Mouse (Mus musculus) embryonic facial prominence, embryonic 14.5 days (tissue): ENCODE data around the gene Fchsd2. TPM values are rescaled to one million over a fixed set of nuclear protein-coding genes. Genes with fewer than 3 reads are reported as not detected.

ENCODE experiments used
- ATAC-seq: fragments of 200-750 bp; cut with Nextera tagmentation; 2 replicates; pipeline ENCODE4 v1.8.0; 2017; ENCODE audit warnings: low read depth, moderate number of reproducible peaks, moderate TSS enrichment
- DNase-seq: peaks from one replicate; pipeline ENCODE4 v3.0.0-alpha.2; 2015; ENCODE audit warnings: low spot score
- H3K27ac ChIP-seq: fragments of 300-500 bp; sonication (generic); replicated peaks from 2 replicates; pipeline ENCODE4 v1.5.1; 2014; ENCODE audit warnings: low read depth, mild to moderate bottlenecking, low read length, moderate library complexity
- H3K27me3 ChIP-seq: fragments of 300-500 bp; sonication (generic); replicated peaks from 2 replicates; pipeline ENCODE4 v1.6.1; 2014; ENCODE audit warnings: low read length; ENCODE audit not compliant: control insufficient read depth, insufficient read depth
- H3K36me3 ChIP-seq: fragments of 300-500 bp; sonication (generic); 2 replicates; pipeline ENCODE4 v1.6.1; 2014; ENCODE audit warnings: low read length, mixed read lengths; ENCODE audit not compliant: control insufficient read depth, insufficient read depth
- H3K4me1 ChIP-seq: fragments of 300-500 bp; sonication (generic); 2 replicates; pipeline ENCODE4 v1.6.1; 2014; ENCODE audit warnings: antibody characterized with exemption, low read length; ENCODE audit not compliant: control insufficient read depth, insufficient read depth
- H3K4me2 ChIP-seq: fragments of 300-500 bp; sonication (generic); 2 replicates; pipeline ENCODE4 v1.6.1; 2014; ENCODE audit warnings: low read depth, mild to moderate bottlenecking, low read length, moderate library complexity, mixed read lengths
- H3K4me3 ChIP-seq: fragments of 300-500 bp; sonication (generic); 2 replicates; pipeline ENCODE4 v1.5.1; 2014; ENCODE audit warnings: low read depth, mild to moderate bottlenecking, low read length
- H3K9ac ChIP-seq: fragments of 300-500 bp; sonication (generic); 2 replicates; pipeline ENCODE4 v1.6.1; 2014; ENCODE audit warnings: low read depth, mild to moderate bottlenecking, low read length, moderate library complexity, mixed read lengths
- H3K9me3 ChIP-seq: fragments of 300-500 bp; sonication (generic); 2 replicates; pipeline ENCODE4 v1.6.1; 2016; ENCODE audit warnings: low read length; ENCODE audit not compliant: control insufficient read depth
- WGBS: fragments of 180-500 bp; shearing (Covaris S2); extraction: QIAGEN DNeasy Blood & Tissue Kit; methylation state at CpG from one replicate; pipeline ENCODE4 v1.1.7; 2014; 5-methylcytosine and 5-hydroxymethylcytosine counted together
- polyA plus RNA-seq: library from polyadenylated mRNA; unstranded; fragments of >200 nt; fragmentation: Nextera tagmentation; extraction: Ambion mirVana; gene quantifications from 2 replicates; pipeline ENCODE4 v1.2.1, GENCODE M21; 2014

Gene Fchsd2
- polyA plus RNA-seq, 1 experiment from 2014 or later: 20.7 TPM

GRCm38 (mm10) chr7:101301881-101302456, 209.3 kb downstream of the Fchsd2 start, which contains the start of gene Atg16l2:
Gene Atg16l2 (minus strand): TSS chr7:101302251.
- 0 out of 2 replicates have a peak, but pooled peaks cover 7% of the 10 kb centered on the region for H3K4me1 ChIP-seq
- ATAC-seq (peak; percentile 98), DNase-seq (peak; percentile 96)
- no peaks in the 10 kb centered on the region for H3K9me3 ChIP-seq
- peak within 1 kb of the TSS; percentile 86 for H3K4me2 ChIP-seq
- H3K9ac ChIP-seq: peak within 1 kb of the TSS; percentile 68
- WGBS: 1% methylated on average over 25 of the region's 39 CpGs
- H3K27ac ChIP-seq: peak within 1 kb of the TSS; percentile 46
- no peaks in the 10 kb centered on the region for H3K36me3 ChIP-seq
- peak within 1 kb of the TSS; percentile 61 for H3K4me3 ChIP-seq
- H3K27me3 ChIP-seq: peaks cover 6% of the 10 kb centered on the region; the same call in 1 of the 2 replicates

- Histone ChIP-seq H3K4me3 (peak overlapping the region; percentile 61), H3K4me2 (peak overlapping the region; percentile 86), H3K9ac (peak overlapping the region; percentile 68; the same call in 1 of the 2 replicates), H3K36me3 (no peaks in the 10 kb centered on the region), H3K27me3 (peaks cover 6% of the 10 kb centered on the region; the same call in 1 of the 2 replicates), H3K4me1 (0 out of 2 replicates have a peak, but pooled peaks cover 7% of the 10 kb centered on the region), H3K9me3 (no peaks in the 10 kb centered on the region), H3K27ac (no peak overlapping the region)
- ATAC-seq: no peak
- DNase-seq: no peak
- 28% methylated on average over 7 of the region's 7 CpGs for WGBS
Observed at GRCm38 (mm10) chr7:101302691-101303090, 210.0 kb downstream of the Fchsd2 start.

DNA sequence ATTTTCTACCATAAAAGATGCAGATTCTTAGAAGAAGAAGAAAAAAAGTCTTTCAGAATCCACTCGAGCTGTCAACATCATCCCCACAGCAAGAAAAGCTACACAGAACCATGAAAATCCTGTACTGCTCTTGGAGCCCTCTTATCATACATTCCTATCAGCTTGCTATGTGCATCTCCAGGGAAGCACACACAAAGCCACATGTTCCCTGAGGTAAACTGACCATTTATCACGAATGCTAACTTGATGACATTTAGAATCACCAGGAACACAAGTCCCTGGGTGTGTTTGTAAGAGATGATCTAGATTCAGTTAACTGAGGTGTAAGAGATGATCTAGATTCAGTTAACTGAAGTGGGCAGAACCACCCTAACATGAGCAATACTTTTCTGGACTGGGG, 214.2 kb downstream of the Fchsd2 start:
- Histone ChIP-seq H3K4me1 (no peaks in the 10 kb centered on the region), H3K9me3 (no peaks in the 10 kb centered on the region), H3K36me3 (no peaks in the 10 kb centered on the region), H3K27me3 (no peaks in the 10 kb centered on the region), H3K4me3 (no peak overlapping the region), H3K9ac (no peak overlapping the region), H3K4me2 (no peak overlapping the region), H3K27ac (no peak overlapping the region)
- ATAC-seq (no peak), DNase-seq (no peak)
- WGBS: 39% methylated on average over 2 of the region's 2 CpGs

- Histone ChIP-seq H3K9ac (peak overlapping the region; percentile 64), H3K4me2 (peak overlapping the region; percentile 52), H3K27me3 (no peaks in the 10 kb centered on the region), H3K27ac (peak overlapping the region; percentile 77; the same call in 1 of the 2 replicates), H3K36me3 (no peaks in the 10 kb centered on the region), H3K9me3 (no peaks in the 10 kb centered on the region), H3K4me1 (no peaks in the 10 kb centered on the region), H3K4me3 (peak overlapping the region; percentile 47)
- DNase-seq: no peak
- no peak for ATAC-seq
- WGBS: 28% methylated on average over 5 of the region's 5 CpGs
Observed at GRCm38 (mm10) chr7:101309985-101310326, 217.3 kb downstream of the Fchsd2 start.

GRCm38 (mm10) chr7:101310327-101311028, 217.8 kb downstream of the Fchsd2 start:
- Histone ChIP-seq H3K4me3 (peak overlapping the region; percentile 47), H3K4me1 (no peaks in the 10 kb centered on the region), H3K9me3 (no peaks in the 10 kb centered on the region), H3K27ac (peak overlapping the region; percentile 77), H3K4me2 (peak overlapping the region; percentile 52), H3K9ac (peak overlapping the region; percentile 64), H3K27me3 (no peaks in the 10 kb centered on the region), H3K36me3 (no peaks in the 10 kb centered on the region)
- DNase-seq: peak; percentile 99
- WGBS: 2% methylated on average over 43 of the region's 43 CpGs
- peak; percentile 98 for ATAC-seq

GRCm38 (mm10) chr7:101311061-101311460, 218.4 kb downstream of the Fchsd2 start:
- peak overlapping the region; percentile 52 for H3K4me2 ChIP-seq
- H3K4me3 ChIP-seq: peak overlapping the region; percentile 47
- DNase-seq (no peak), ATAC-seq (no peak)
- H3K4me1 ChIP-seq: no peaks in the 10 kb centered on the region
- H3K9me3 ChIP-seq: no peaks in the 10 kb centered on the region
- H3K27me3 ChIP-seq: no peaks in the 10 kb centered on the region
- peak overlapping the region; percentile 46 for H3K9ac ChIP-seq
- peak overlapping the region; percentile 77 for H3K27ac ChIP-seq
- no peaks in the 10 kb centered on the region for H3K36me3 ChIP-seq
- WGBS: 35% methylated on average over 2 of the region's 2 CpGs

GRCm38 (mm10) chr7:101313033-101313432, 220.4 kb downstream of the Fchsd2 start:
- 79% methylated on average over 3 of the region's 3 CpGs for WGBS
- H3K36me3 ChIP-seq: no peaks in the 10 kb centered on the region
- H3K9ac ChIP-seq: no peak overlapping the region
- no peak overlapping the region for H3K27ac ChIP-seq
- H3K4me1 ChIP-seq: no peaks in the 10 kb centered on the region
- no peak overlapping the region for H3K4me2 ChIP-seq
- DNase-seq (no peak), ATAC-seq (no peak)
- H3K4me3 ChIP-seq: no peak overlapping the region
- H3K9me3 ChIP-seq: no peaks in the 10 kb centered on the region
- H3K27me3 ChIP-seq: no peaks in the 10 kb centered on the region

DNA sequence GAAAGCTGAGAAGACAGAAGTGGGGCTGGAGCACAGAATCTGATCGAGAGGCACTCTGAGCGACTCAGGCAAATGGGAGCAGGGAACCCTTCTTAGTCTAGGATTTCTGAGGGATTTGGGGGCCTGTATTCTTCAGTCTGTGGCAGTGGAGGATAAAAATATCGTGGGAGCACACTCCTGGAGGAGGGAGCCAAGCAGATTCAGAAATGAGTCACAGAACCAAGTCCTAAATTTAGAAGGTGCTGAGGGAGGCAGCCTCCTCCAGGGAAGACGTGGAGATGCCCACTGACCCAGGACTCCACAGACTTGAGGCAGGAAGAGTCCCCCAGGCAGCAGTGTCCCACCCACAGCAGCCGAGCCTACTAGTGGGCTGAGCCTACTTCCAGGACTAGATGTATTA, 221.7 kb downstream of the Fchsd2 start:
- Histone ChIP-seq H3K4me1 (no peaks in the 10 kb centered on the region), H3K27ac (no peak overlapping the region), H3K9me3 (no peaks in the 10 kb centered on the region), H3K4me3 (no peak overlapping the region), H3K9ac (no peak overlapping the region), H3K36me3 (no peaks in the 10 kb centered on the region), H3K27me3 (0 out of 2 replicates have a peak, but pooled peaks cover 4% of the 10 kb centered on the region), H3K4me2 (no peak overlapping the region)
- 65% methylated on average over 5 of the region's 5 CpGs for WGBS
- no peak for DNase-seq
- ATAC-seq: no peak
